Mouse (Mus musculus): ENCODE measurements at regions not wholly inside any gene's neighbourhood (a gene's known extent, or its start where the extent isn't known, plus 50 kb on each side); places are given as distances from the start of the nearest gene placed in this dataset.
A peak's percentile ranks its signal among the peaks of the same experiment; 100 is the strongest.

DNA sequence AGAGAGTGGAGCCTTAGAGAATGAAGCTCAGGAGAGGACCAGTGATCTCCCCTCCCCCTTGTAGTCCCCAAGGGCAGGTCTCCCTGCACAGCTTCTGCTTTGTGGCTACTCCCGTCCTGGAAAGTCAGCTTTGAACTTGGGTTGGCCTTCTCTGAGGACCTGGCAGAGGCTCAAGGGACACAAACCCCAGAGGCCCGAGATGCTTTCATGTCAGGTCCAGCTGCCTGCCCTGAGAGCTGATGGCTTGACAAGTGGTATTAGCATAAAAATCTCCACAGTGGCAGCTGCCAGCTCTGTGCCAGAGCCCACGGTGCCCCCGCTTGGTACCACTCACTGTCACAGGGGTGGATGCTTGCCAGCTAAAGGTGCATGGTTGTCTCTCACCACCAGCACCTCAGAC lies 173.8 kb upstream of the Gm4791 start:
- DNase-seq (ENCODE audit: low spot score in 2 of 2) = no peak

DNA sequence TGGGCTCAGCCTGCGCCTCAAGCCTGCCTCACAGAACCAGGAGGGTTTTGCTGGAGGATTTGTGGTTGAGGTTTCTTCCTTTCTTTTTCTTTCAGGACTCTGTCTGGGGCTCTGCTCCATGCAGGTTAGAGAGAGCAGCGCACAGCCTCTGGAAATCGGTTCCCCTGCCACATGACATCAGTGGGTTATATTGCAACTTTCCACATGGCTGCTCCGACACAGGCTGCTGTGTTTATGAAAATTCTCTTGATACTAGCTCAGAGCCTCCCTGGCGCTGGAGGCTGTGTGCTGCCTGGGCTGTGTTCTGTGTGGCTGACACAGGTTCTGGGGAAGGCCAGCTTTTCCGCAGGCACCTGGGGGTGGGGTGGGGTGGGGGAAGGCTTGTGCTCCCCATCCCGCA lies 178.7 kb upstream of the Gm4791 start:
- DNase-seq (ENCODE audit: low spot score in 2 of 2) = no peak

DNA sequence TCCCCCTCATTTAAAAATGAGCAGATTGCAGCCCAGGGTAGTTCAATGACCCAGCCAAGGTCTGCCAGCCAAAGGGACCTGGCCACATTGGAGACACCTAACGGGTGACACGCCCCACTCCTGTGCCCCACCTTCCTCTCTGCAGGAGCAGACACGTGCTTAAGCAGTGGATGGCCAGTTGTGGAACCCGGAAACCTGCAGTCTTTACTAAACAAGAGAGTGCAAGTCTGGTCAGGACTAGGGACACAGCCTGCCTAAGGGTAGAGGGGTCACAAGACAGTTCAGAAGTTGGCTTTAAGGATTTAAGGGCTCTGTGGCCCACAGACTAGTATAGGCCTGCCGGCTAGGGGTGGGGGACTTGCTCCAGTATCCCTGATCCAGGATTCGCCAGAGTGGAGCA lies 179.2 kb upstream of the Gm4791 start:
- no peak for DNase-seq (ENCODE audit: low spot score in 2 of 2)

DNA sequence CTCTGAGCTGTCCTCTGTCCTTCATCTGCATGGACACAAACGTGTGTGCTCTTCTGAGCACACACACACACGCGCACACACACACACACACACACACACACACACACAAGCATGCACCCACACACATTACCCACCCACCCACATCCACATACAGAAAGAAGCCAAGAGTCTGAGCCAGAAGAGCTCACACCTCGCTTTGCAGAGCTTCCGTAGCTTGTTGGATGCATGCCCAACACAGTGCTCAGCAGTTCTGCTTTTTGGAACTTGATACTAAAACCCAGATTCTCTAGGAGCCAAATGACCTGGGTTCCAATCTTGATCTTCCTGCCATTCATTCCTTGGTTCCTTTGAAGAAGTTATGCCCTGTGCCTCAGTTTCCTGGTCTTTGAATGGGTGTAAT lies 182.4 kb upstream of the Gm4791 start:
- peak; percentile 49 to 64 for DNase-seq (ENCODE audit: low spot score in 2 of 2)

DNA sequence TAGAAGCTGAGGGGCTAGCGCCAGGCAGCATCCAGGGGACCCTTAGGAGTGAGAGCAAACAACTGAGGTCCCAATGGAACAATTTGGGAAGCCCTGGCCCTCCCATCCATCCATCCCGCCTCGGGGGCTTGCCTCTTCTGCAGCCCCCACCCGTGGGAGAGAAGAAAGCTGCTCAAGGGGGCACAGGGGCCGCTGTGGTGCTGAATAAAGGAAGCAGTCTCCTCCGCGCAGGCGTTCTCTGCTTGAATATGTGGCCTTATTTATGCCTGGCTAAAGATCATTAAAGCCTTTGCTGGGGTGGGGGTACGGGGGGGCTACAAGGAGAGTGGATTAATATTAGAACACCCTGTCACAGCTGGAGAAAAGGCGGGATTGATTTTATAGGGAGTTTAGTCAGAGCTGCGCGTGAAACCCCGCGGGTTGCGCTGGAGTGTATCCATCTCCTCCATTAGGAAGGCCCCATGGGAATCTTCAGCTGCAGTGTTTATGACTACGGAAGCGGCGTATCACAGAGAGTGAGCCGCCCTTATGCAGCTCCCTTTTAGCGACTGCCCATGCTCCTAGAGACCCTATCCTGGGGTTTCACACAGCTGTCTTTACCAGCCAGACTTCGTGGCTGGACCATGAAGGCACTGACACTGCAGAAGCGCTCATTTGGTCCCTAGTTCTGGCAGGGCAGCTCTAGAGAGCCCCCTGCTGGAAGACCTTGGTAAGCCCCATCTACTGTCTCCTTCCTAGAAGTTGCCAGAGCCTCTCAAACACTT lies 183.9 kb upstream of the Gm4791 start:
- DNase-seq (ENCODE audit: low spot score in 2 of 2) = peak; percentile 66

DNA sequence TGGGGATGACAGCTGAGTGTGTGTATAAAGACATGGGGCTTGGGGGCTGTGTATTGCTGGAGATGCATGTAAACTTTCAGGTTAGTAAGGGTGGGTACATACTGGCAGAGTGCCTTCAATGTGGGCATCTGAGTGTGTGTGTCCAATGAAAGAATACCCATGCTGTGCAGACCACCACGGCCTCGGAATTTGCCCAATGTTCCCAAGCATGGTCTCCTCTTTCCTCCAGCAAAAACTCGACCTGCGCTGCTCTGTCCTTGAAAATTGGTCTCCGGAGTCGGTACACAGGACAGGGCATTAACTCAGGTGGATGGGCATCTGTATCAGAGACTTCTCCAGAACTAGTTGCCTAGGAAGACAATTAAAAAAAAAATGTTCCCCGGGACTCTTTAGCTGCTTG lies 188.3 kb upstream of the Gm4791 start:
- no peak for DNase-seq (ENCODE audit: low spot score in 2 of 2)

DNA sequence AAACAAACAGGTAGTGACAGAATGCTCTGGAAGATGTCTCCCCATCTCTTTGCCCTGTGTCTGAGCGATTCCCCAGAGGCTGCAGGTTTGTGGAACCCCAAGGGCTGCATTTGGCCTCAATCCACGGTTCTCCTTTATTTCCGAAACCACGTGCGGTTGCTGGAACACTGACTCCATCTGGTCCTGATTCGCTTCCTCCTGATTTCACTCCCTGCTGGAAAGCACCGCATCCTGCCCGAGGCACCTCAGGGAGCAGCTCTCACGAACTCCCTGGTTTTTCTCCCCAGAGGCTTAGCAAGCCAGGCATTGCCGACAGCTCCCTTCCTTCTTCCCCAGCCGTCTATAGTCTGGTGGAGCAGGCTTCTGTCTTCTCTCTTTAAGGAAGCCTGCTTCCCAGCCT lies 203.1 kb upstream of the Gm4791 start:
- no peak for DNase-seq (ENCODE audit: low spot score in 2 of 2)

DNA sequence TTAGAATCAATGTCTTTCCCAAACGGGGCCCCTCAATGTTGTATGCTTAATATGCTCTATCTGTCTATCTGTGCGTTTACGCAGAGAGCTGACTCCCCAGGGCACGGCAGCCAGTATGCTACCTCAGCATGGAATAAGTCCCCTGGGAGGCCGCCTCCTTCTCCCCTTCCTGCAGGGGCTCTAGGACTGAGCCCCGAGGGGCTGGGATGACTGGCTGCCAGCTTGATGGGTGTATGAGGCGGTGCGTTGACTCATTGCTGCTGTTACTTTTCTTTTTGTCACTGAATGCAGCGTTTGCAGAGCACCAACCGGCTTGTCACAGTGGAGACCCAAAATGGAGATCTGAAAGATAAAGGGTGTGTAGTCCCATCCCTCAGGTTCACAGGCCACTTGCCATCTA lies 209.5 kb upstream of the Gm4791 start:
- DNase-seq (ENCODE audit: low spot score in 2 of 2) = peak; percentile 26 to 35

DNA sequence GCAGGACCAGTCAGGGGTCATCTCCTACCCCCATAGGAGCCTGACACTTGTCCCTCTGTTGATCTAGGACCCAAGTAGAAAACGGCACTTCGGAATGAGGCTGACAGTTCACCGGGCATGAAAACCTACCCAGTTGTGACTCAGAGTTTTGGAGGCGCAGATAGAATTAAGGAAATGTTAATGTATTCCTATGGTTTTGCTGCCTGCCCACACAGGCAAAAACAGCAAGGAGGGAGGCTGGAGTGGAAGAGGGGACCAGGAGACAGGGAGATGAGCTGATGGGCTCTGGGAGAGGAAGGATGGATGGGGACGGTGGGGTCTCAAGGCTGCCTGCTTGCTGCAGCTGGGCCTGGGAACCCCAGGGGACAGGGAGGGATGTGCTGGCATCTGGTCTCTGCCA lies 210.1 kb upstream of the Gm4791 start:
- peak in 1 of 2 experiments; percentile 67 for DNase-seq (ENCODE audit: low spot score in 2 of 2)

DNA sequence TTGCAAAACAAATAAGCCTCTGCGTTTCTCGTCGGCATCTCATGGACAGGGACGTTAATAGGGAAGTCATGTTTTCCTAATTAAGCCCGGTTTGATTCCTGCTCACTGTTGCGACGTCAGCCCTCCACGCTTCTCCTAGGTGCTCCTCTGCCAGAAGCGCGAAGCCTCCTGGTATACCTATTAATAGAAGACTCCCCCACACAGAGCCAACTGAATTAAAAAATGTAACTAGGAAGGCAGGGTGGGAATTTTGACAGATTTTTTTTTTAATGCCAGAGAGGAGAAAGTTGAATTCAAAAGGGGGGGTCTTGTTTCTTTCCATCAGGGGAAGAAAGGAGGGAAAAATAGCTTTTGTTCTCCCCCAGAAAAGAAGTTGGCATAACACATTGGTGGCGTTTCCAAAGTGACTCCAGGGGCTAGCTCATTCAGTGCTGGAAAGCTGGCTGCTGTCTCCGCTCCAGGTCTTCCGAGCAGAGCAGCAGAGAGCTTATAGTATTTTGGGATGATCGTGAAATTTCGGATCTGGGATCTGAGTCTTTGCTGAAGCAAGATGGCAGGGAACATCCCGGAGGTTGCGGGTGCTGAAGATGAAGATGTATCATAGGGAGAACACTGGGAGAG lies 214.1 kb upstream of the Gm4791 start:
- peak; percentile 41 to 62 for DNase-seq (ENCODE audit: low spot score in 2 of 2)

DNA sequence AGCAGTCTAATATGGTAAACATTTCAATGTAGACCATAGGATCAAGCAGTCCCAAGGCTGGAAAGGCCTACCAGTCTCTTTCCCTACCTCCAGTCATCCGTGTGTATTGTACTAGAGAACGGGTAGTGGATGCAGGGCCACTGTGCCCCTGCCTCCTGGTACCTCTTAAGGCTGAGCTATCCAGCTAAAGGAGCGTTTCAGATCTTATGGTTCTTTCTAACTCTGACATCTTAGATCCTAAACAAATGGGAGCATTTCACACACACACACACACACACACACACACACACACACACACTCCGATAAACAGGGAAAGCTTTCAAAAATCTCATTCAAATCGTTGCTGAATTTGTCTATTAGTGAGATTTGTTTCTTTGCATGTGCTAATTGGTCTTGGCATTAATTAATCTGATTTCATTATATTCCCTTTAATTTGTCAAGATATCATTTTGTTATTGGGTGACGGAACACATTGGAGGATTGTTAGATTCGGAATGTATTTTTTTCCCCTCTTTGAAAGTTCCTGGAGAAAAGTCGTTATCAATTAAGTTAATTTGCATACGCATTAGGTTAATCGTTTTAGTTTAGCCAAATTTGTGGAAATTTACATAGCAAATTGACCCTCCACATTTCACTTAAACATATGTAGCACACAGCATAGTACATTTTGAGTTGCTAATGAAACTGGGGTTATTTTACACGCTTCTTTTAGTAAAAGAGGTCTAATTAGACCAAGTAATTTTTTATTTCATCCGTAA lies 214.8 kb upstream of the Gm4791 start:
- DNase-seq (ENCODE audit: low spot score in 2 of 2) = no peak

DNA sequence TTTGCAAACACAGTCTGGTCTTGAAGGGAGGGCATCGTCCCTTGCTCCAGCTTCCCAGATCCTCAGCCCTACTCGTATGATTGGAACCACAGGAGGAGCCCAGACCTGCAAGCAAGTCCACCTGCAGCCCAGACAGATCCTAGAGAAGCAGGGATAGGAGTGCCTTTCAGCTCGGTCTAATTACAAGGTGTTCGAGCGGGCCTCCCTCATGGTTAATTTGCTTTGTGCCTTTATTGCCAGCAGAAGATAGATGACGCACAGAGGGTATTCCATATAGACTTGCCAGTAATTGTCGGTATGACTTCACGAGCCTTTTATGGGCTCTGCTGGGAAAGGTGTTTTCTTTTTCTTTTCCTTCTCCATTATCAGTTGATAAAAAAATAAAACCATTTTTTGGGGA lies 216.9 kb upstream of the Gm4791 start:
- no peak for DNase-seq (ENCODE audit: low spot score in 2 of 2)

DNA sequence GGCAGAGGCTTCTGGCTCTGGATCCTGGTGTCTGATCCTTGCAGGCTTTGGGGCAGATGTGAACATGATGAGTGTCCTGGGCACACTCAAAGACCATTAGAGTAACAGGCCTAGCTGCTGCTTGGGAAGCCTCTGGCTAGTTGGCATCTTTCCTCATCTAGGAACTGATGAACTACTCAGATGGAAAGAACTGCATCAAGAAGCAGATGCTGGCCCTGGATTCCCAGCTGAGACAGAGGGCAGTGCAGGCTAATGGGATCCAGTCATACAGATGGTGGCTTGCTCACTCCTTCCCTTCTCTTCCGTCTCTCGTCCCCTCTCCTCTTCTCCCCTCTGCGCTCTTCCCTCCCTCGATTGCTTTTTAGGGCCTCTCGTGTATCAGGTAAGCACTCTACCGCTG lies 219.8 kb upstream of the Gm4791 start:
- DNase-seq (ENCODE audit: low spot score in 2 of 2) = no peak

DNA sequence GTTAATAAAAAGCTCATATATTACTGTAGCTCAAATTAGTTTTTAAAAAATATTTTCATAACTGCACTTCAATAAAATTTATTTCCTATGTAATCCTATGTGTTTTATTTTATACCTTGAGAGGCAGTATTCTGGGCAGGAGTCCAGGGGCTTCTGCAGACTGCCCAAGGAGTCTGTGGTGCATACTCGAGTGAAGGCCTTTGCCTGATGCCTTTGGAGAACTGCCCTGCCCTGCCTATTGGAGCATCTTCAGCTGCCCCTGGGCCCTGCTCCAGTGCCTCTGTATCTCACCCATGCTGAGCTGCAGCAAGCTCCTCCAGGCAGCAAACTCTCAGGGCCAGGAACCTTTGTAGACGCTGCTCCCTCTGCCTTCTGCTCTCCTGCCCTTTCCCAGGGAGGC lies 223.7 kb upstream of the Gm4791 start:
- DNase-seq (ENCODE audit: low spot score in 2 of 2) = no peak

DNA sequence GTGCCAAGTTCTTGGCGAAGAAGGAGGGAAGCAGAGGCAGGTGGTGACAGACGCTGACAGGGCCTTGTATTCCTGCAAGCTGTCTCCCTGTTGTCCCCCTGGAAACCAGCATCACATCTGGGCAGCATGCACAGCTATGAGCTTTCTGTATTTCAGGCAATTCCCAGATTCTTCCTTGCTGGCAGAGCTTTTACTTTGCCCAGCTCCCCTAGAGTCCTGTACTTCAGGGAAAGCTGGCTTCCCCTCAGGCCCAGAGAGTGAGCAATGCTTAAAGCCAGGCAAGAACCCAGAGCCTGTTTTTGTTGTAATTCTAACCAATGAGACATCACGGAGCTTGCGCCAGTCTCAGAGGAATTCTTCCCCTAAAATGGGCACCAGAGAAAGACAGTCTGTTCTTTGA lies 238.3 kb upstream of the Gm4791 start:
- DNase-seq (ENCODE audit: low spot score in 2 of 2) = peak in 1 of 2 experiments; percentile 20

DNA sequence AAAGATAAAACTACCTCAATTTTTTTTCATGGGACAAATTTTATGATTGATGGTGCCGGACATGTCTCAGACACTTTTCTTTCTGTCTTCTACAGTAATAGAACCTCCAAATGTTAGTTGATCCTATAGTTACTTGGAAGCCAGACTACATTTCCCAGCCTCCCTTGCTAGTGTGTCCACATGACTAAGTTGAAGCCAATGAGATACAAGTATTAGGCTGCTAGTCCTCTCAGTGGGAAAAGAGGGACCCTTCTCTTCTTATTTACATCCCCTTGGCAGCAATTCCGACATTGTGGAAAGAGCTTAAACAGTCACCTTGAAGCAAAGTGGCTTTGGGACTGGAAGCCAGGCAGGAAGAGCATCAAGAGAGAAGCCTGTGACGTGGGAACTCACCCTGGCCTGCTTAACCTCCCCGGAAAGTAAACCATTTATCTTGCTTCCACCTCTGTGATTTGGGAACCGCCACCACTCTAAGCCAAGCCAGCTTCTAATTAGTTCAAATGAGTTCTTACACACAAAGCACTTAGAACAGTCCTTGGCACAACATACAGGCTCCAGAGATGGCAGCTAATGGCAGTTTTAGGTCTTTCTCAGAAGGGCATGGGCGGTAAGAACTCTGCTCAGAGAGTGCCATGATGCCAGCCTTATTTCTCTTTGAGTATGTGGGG lies 241.4 kb upstream of the Gm4791 start:
- DNase-seq (ENCODE audit: low spot score in 2 of 2) = no peak

DNA sequence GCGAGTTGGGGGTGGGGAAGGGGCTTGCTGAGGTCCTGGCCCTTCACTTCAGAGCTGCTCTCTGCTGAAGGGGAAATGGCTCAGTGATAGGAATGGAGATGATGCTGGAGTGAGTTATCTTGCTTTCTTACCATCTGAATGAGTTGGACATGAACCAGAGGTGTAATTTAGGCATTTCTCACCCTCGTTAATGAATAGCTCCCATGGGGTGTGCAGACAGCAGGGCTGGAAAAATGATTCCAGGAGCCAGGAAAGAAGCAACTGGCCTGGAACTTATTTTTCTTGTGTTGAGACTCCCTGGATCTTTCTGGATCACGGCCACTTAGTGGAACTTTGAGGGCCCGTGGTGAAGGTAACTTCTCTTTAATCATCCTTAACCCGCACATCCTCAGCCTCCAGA lies 246.6 kb upstream of the Gm4791 start:
- no peak for DNase-seq (ENCODE audit: low spot score in 2 of 2)

DNA sequence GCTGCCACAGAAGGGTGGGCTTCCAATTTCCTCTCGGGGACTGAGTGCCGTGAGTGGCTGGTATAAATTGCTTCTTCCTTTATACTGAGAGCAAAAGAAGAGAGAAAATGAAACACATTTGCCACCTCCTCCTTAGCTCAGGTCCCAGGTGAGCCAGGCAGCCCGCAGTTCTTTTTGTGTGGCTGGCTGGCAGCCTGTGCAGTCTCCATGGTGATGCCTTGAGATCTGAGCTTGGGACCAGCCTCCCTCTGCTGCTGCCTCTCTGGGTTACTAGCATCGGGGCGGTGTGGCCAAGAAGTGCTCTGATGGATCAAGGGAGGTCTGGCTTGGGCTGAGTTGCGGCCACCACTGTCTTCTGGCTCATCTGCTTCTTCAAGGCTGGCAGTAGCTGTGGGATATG lies 249.1 kb upstream of the Gm4791 start:
- no peak for DNase-seq (ENCODE audit: low spot score in 2 of 2)

DNA sequence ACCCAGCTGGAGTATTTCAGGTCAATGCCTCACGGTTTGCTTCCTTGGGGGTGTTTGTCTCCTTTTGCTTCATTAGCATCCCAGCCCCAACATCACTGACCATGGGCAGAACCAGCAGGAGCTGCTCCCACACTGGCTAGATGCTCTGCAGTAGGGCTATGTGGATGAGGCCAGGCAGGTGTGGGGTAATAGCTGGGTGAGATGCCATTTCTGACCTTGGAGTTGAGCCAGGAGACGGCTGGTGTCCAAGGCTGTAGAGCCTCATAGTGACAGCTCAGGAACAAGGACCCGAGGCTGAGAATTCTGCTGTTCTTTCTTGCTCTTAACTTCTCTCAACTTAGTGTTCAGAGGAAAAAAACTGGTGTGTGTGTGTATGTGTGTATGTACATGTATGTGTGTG lies 252.3 kb upstream of the Gm4791 start:
- DNase-seq (ENCODE audit: low spot score in 2 of 2) = no peak

DNA sequence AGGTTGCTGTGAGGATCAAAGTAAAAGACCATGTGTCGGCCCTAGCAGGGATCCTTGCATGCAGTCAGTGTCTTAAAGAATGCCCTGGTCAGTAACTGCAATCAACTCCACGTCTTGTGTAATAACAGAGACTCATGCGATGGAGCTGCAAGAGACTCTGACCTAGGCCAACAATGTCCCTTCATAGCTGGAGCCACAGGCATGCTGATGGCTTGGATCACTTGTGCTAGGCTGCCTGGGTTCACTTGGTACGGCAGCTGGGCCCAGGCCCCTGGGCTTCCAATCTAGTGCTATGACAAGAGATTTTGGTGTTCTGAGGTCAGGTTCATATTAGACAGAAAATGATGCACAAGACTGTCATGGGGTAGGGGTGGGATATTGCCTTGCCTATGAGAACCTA lies 258.0 kb upstream of the Gm4791 start:
- DNase-seq (ENCODE audit: low spot score in 2 of 2) = no peak

DNA sequence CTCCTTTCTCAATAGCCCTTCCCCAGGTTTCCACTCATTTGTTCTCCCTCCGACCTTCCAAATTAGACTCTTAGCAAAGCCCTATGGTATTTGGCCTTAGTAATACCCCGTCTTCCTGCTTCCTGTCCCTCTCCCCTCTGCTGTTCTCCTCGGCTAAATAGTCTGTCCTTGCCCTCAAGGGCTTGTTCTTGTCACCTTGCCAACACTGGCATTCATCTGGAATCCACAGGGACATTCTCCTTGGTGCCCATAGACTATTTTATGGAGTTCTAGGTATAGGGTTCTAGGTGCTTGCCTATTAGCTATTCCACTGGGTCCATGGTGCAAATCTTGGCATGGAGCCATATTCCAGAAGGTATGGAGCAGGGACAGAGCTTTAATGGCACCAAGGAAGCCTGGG lies 259.2 kb upstream of the Gm4791 start:
- no peak for DNase-seq (ENCODE audit: low spot score in 2 of 2)

DNA sequence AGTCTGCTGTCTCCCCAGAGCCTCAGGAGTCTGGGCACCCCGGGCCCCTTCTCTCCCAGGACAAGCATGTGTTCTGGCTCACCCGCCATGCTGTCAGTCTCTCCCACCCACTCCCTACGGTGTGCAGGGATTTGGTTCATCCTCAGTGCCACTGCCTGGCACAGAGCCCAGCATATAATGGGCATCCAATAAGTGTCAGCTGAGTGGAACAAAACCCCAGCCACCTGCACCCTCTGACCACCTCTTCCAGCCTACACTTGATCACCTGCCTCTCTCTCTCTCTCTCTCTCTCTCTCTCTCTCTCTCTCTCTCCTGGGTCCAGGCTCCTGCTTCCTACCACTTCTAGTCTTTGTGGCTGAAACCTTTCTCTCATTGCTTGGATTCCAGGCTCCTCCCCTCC lies 259.9 kb upstream of the Gm4791 start:
- no peak for DNase-seq (ENCODE audit: low spot score in 2 of 2)
